In the genomic region with DNA sequence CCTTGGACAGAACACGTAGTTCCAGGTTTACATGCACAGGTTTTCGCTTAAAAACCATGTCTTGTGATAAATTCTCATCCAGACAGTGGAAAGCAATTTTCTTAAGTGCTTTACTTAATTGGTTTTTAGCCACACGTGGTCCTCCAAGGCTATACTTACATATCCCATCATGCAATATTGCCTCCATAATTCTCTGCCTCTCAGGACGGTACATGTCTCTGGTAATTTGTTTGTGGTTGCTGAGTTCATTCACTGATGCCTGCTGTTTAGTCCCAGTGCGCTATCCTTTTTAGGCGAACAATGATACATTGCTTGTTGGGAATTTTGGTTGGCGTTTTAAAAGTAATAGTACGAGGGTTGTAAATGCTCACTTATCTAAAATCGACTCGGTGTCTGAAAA, we compare ENCODE assay signal across 25 mouse cellular contexts.
A peak's percentile ranks its signal among the peaks of the same experiment; 100 is the strongest.
DNase-seq lines count a peak whose midpoint lies in the region; ATAC-seq and TF ChIP-seq lines count a peak whose summit lies in the region.
"Had no signal": no experiment of that assay in that cellular context is flagged by ENCODE, and none has a peak within 500 bp of the region (broad histone marks: within the 10 kb centered on the region; RNA-seq: fewer than 3 reads in every experiment).

No protein-coding gene starts in this region.

- ATAC-seq in hindbrain, embryonic 13.5 days (ENCODE audit: low FRiP score), result no peak
- ATAC-seq in hindbrain, embryonic 12.5 days (ENCODE audit: low FRiP score), result no peak
- ATAC-seq in limb, embryonic 13.5 days (ENCODE audit: low FRiP score, low read depth), result no peak
- ATAC-seq: activated CD4-positive, CD25-positive, alpha-beta regulatory T cell, adult 4 months; forebrain, embryonic 14.5 days; forebrain, postnatal 0 days; intestine, embryonic 15.5 days had no signal

- peaks cover 5% of the 10 kb centered on the region for H3K4me1 ChIP-seq in hindbrain, embryonic 13.5 days (replicated peaks)
- no peaks in the 10 kb centered on the region for H3K4me1 ChIP-seq in hindbrain, embryonic 12.5 days
- H3K4me1 ChIP-seq in limb, embryonic 13.5 days, result no peaks in the 10 kb centered on the region
- no peaks in the 10 kb centered on the region for H3K4me1 ChIP-seq in limb, embryonic 10.5 days
- H3K4me1 ChIP-seq: embryonic facial prominence, embryonic 15.5 days; heart, embryonic 12.5 days; heart, embryonic 15.5 days; hindbrain, embryonic 10.5 days; intestine, embryonic 15.5 days had no signal

- no peak overlapping the region for H3K9ac ChIP-seq in hindbrain, embryonic 13.5 days
- no peak overlapping the region for H3K9ac ChIP-seq in hindbrain, embryonic 12.5 days
- H3K9ac ChIP-seq in limb, embryonic 13.5 days, result no peak overlapping the region
- H3K9ac ChIP-seq: embryonic facial prominence, embryonic 12.5 days; embryonic facial prominence, embryonic 15.5 days; forebrain, postnatal 0 days; heart, embryonic 12.5 days; heart, embryonic 15.5 days; intestine, embryonic 15.5 days had no signal

- H3K4me3 ChIP-seq in hindbrain, embryonic 13.5 days, result no peak overlapping the region
- H3K4me3 ChIP-seq in hindbrain, embryonic 12.5 days, result no peak overlapping the region
- H3K4me3 ChIP-seq in limb, embryonic 13.5 days, result no peak overlapping the region
- no peak overlapping the region for H3K4me3 ChIP-seq in limb, embryonic 10.5 days
- H3K4me3 ChIP-seq: embryonic facial prominence, embryonic 12.5 days; embryonic facial prominence, embryonic 15.5 days; gastrocnemius, adult 2 months; heart, embryonic 12.5 days; heart, embryonic 15.5 days; hindbrain, embryonic 10.5 days; intestine, embryonic 15.5 days had no signal

- 79% methylated on average over 10 of the region's 10 CpGs for WGBS in hindbrain, embryonic 13.5 days
- 87% methylated on average over 10 of the region's 10 CpGs for WGBS in hindbrain, embryonic 12.5 days
- WGBS in limb, embryonic 13.5 days, result 79% methylated on average over 10 of the region's 10 CpGs
- 89% methylated on average over 10 of the region's 10 CpGs for WGBS in limb, embryonic 10.5 days

- DNase-seq in limb, embryonic 10.5 days (ENCODE audit: low spot score), result no peak
- DNase-seq in brain, embryonic 14.5 days (ENCODE audit: low read depth), result peak; percentile 12
- no peak for DNase-seq in lung, postnatal 14 days
- DNase-seq: adrenal gland, adult 8-10 months; adrenal gland, postnatal 25 days; cerebellum, adult 18-20 months; cerebellum, adult 9-10 months; cerebellum, postnatal 14 days; forebrain, postnatal 0 days; gastrocnemius, adult 2 months; gastrocnemius, postnatal 25 days; heart, adult 18-20 months; heart, postnatal 10 days; heart, postnatal 36 days had no signal

- no peak for TF ChIP-seq POLR2A in brain, embryonic 14.5 days (IDR thresholded peaks at IDR 0.05; ENCODE audit: borderline replicate concordance, extremely low read depth, insufficient read depth, insufficient read length, poor library complexity, severe bottlenecking)

- no peaks in the 10 kb centered on the region for H3K9me3 ChIP-seq in hindbrain, embryonic 13.5 days
- H3K9me3 ChIP-seq in hindbrain, embryonic 12.5 days (replicated peaks), result no peaks in the 10 kb centered on the region
- no peaks in the 10 kb centered on the region for H3K9me3 ChIP-seq in limb, embryonic 13.5 days
- H3K9me3 ChIP-seq in limb, embryonic 10.5 days (replicated peaks), result no peaks in the 10 kb centered on the region
- H3K9me3 ChIP-seq: embryonic facial prominence, embryonic 12.5 days; embryonic facial prominence, embryonic 15.5 days; heart, embryonic 12.5 days; heart, embryonic 15.5 days; hindbrain, embryonic 10.5 days; intestine, embryonic 15.5 days had no signal

- H3K36me3 ChIP-seq in hindbrain, embryonic 13.5 days, result no peaks in the 10 kb centered on the region
- H3K36me3 ChIP-seq in hindbrain, embryonic 12.5 days, result no peaks in the 10 kb centered on the region
- H3K36me3 ChIP-seq in limb, embryonic 13.5 days, result no peaks in the 10 kb centered on the region
- no peaks in the 10 kb centered on the region for H3K36me3 ChIP-seq in limb, embryonic 10.5 days
- H3K36me3 ChIP-seq: embryonic facial prominence, embryonic 12.5 days; embryonic facial prominence, embryonic 15.5 days; heart, embryonic 12.5 days; heart, embryonic 15.5 days; hindbrain, embryonic 10.5 days; intestine, embryonic 15.5 days had no signal

- no peaks in the 10 kb centered on the region for H3K27me3 ChIP-seq in hindbrain, embryonic 13.5 days
- no peaks in the 10 kb centered on the region for H3K27me3 ChIP-seq in hindbrain, embryonic 12.5 days
- H3K27me3 ChIP-seq in limb, embryonic 13.5 days, result no peaks in the 10 kb centered on the region
- H3K27me3 ChIP-seq in limb, embryonic 10.5 days (ENCODE audit: low read depth, poor library complexity, severe bottlenecking), result no peaks in the 10 kb centered on the region
- H3K27me3 ChIP-seq: embryonic facial prominence, embryonic 12.5 days; embryonic facial prominence, embryonic 15.5 days; heart, embryonic 12.5 days; heart, embryonic 15.5 days; intestine, embryonic 15.5 days had no signal

- H3K4me2 ChIP-seq in hindbrain, embryonic 13.5 days, result peak overlapping the region; percentile 19; the same call in 1 of the 2 replicates
- H3K4me2 ChIP-seq in hindbrain, embryonic 12.5 days (replicated peaks), result no peak overlapping the region
- 0 out of 2 replicates have a peak overlapping the region, but pooled peaks have one; percentile 12 for H3K4me2 ChIP-seq in limb, embryonic 13.5 days (replicated peaks)
- H3K4me2 ChIP-seq: embryonic facial prominence, embryonic 12.5 days; embryonic facial prominence, embryonic 15.5 days; heart, embryonic 12.5 days; heart, embryonic 15.5 days; intestine, embryonic 15.5 days had no signal

- no peak for TF ChIP-seq CTCF in brain, embryonic 14.5 days (IDR thresholded peaks at IDR 0.05; ENCODE audit: borderline replicate concordance, extremely low read depth, insufficient read depth, insufficient read length)

- 0 out of 2 replicates have a peak overlapping the region, but pooled peaks have one; percentile 46 for H3K27ac ChIP-seq in hindbrain, embryonic 13.5 days
- H3K27ac ChIP-seq in hindbrain, embryonic 12.5 days, result no peak overlapping the region
- no peak overlapping the region for H3K27ac ChIP-seq in limb, embryonic 13.5 days
- H3K27ac ChIP-seq in limb, embryonic 10.5 days, result no peak overlapping the region
- H3K27ac ChIP-seq: embryonic facial prominence, embryonic 12.5 days; embryonic facial prominence, embryonic 15.5 days; gastrocnemius, adult 2 months; heart, embryonic 15.5 days; hindbrain, embryonic 10.5 days; intestine, embryonic 15.5 days had no signal
